Comparison of ENCODE assay signal across 8 mouse cellular contexts in the genomic region with DNA sequence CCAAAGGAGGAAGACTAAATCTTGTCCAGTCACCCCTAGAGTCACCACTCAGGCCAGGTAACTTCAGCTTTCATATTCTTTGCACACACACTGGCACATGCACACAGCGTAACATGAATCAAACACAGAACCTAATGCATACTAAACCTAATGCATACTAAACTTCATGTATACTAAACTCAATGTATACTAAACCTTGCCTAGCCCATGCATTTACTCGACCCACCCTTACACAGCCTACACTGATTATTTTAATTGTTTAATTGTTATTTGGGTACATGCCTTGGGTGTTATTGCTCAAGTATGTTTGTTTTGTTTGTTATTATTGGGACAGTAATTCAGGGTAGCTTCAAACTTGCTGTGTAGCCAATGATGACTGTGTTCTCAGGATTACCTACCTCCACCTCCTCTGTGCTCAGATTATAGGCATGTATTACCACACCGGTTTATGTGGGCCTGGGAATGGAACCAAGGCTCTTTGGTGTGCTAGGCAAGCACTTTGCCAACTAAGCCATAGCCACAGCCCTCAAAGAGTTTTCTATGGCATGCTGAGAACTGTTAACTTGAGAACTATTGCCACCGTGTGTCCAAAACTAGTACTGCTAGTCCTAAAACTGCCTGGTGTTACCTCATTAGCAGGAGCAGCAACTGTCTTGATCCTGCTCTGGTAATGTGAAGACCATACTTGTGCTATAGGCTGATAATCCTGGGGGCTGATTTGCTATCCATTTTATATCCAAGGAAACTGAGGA. TPM values are rescaled to one million over a fixed set of nuclear protein-coding genes. Genes with fewer than 3 reads are reported as not detected.
DNase-seq lines count a peak whose midpoint lies in the region; ATAC-seq and TF ChIP-seq lines count a peak whose summit lies in the region.

No protein-coding gene starts in this region.

- intact Hi-C loops in heart, postnatal 25 days (cut with DNase I) = loop anchor here (1.0 to 2.0 kb wide), 2 partner anchors 72 to 130 kb away; no protein-coding TSS in a partner anchor

- no peak overlapping the region for H3K4me2 ChIP-seq in forebrain, embryonic 11.5 days (ENCODE audit: low read depth, low read length, severe bottlenecking)
- H3K4me2 ChIP-seq in liver, embryonic 13.5 days = no peak overlapping the region

- no peak overlapping the region for H3K4me3 ChIP-seq in E14TG2a.4 (replicated peaks; ENCODE audit: low read length)
- H3K4me3 ChIP-seq in forebrain, embryonic 11.5 days (ENCODE audit: low read depth, low read length) = no peak overlapping the region
- no peak overlapping the region for H3K4me3 ChIP-seq in liver, embryonic 13.5 days (replicated peaks)
- H3K4me3 ChIP-seq in thymus, adult 2 months (ENCODE audit: control insufficient read depth, insufficient read depth, low read length) = no peak overlapping the region

- H3K9ac ChIP-seq in forebrain, embryonic 11.5 days (ENCODE audit: low read length) = no peak overlapping the region
- H3K9ac ChIP-seq in liver, embryonic 13.5 days = no peak overlapping the region

- H3K27ac ChIP-seq in forebrain, embryonic 11.5 days (ENCODE audit: low read depth, low read length) = no peak overlapping the region
- no peak overlapping the region for H3K27ac ChIP-seq in liver, embryonic 13.5 days
- no peak overlapping the region for H3K27ac ChIP-seq in thymus, adult 2 months (ENCODE audit: control insufficient read depth, insufficient read depth, low read length)

- peak; percentile 85 for TF ChIP-seq CTCF in E14TG2a.4 (conservative IDR thresholded peaks at IDR 0.05; ENCODE audit: low read length)
- no peak for TF ChIP-seq CTCF in thymus, adult 2 months (IDR thresholded peaks at IDR 0.05; ENCODE audit: borderline replicate concordance, control insufficient read depth, extremely low read depth, insufficient read depth, low read length, poor library complexity)

- DNase-seq in adrenal gland, postnatal 36 days = peak; percentile 60 to 71
- peak; percentile 59 for DNase-seq in forebrain, embryonic 11.5 days (ENCODE audit: low spot score)
- peak; percentile 28 for DNase-seq in heart, postnatal 25 days (ENCODE audit: low spot score)
- DNase-seq in kidney, postnatal 36 days = peak; percentile 74 to 84
- DNase-seq in liver, embryonic 13.5 days = peak; percentile 25
- peak; percentile 56 for DNase-seq in neural tube, embryonic 10.5 days (ENCODE audit: extremely low spot score, low spot score)
- peak; percentile 79 for DNase-seq in thymus, adult 2 months

- no peaks in the 10 kb centered on the region for H3K36me3 ChIP-seq in E14TG2a.4 (ENCODE audit: insufficient read depth, low read length)
- H3K36me3 ChIP-seq in forebrain, embryonic 11.5 days (ENCODE audit: control insufficient read depth, insufficient read depth, low read length) = no peaks in the 10 kb centered on the region
- H3K36me3 ChIP-seq in liver, embryonic 13.5 days = no peaks in the 10 kb centered on the region
- H3K36me3 ChIP-seq in thymus, adult 2 months (ENCODE audit: control insufficient read depth, insufficient read depth, low read length) = no peaks in the 10 kb centered on the region

- H3K27me3 ChIP-seq in E14TG2a.4 (ENCODE audit: insufficient read depth, low read length) = no peaks in the 10 kb centered on the region
- no peaks in the 10 kb centered on the region for H3K27me3 ChIP-seq in forebrain, embryonic 11.5 days (ENCODE audit: control insufficient read depth, insufficient read depth, low read length)
- H3K27me3 ChIP-seq in liver, embryonic 13.5 days = no peaks in the 10 kb centered on the region
- no peaks in the 10 kb centered on the region for H3K27me3 ChIP-seq in thymus, adult 2 months (ENCODE audit: control insufficient read depth, insufficient read depth, low read length)

- TF ChIP-seq POLR2A in thymus, adult 2 months (IDR thresholded peaks at IDR 0.05; ENCODE audit: control insufficient read depth, extremely low read depth, insufficient read depth, low read length, poor library complexity) = no peak

- no peaks in the 10 kb centered on the region for H3K9me3 ChIP-seq in E14TG2a.4 (ENCODE audit: low read length)
- no peaks in the 10 kb centered on the region for H3K9me3 ChIP-seq in forebrain, embryonic 11.5 days (ENCODE audit: control insufficient read depth, low read length)
- no peaks in the 10 kb centered on the region for H3K9me3 ChIP-seq in liver, embryonic 13.5 days (replicated peaks)

- 0 out of 2 replicates have a peak, but pooled peaks cover 7% of the 10 kb centered on the region for H3K4me1 ChIP-seq in E14TG2a.4 (replicated peaks; ENCODE audit: low read depth, low read length)
- no peaks in the 10 kb centered on the region for H3K4me1 ChIP-seq in forebrain, embryonic 11.5 days (replicated peaks; ENCODE audit: control insufficient read depth, insufficient read depth, low read length)
- no peaks in the 10 kb centered on the region for H3K4me1 ChIP-seq in liver, embryonic 13.5 days (replicated peaks)
- no peaks in the 10 kb centered on the region for H3K4me1 ChIP-seq in thymus, adult 2 months (replicated peaks; ENCODE audit: control insufficient read depth, insufficient read depth, low read length)

- peak; percentile 74 for ATAC-seq in forebrain, embryonic 11.5 days (replicated peaks; ENCODE audit: low FRiP score)
- ATAC-seq in liver, embryonic 13.5 days (ENCODE audit: low read depth) = peak; percentile 53; the same call in 1 of the 2 replicates

- WGBS in forebrain, embryonic 11.5 days = 55% methylated on average over 4 of the region's 4 CpGs
- 37% methylated on average over 4 of the region's 4 CpGs for WGBS in liver, embryonic 13.5 days (ENCODE audit: insufficient replicate concordance)
- 49% methylated on average over 4 of the region's 4 CpGs for WGBS in thymus, adult 2 months

RNA-seq across cellular contexts. Expression of gene Tnfrsf8, which starts 28.4 kb away (rescaled TPM):
- under 1 TPM; 0.10 to 0.40 TPM for total RNA-seq in adrenal gland, postnatal 36 days (2021)
- not detected in 2 replicates for polyA plus RNA-seq in forebrain, embryonic 11.5 days (2014; fragmentation: Nextera tagmentation; extraction: Ambion mirVana)
- total RNA-seq in heart, postnatal 25 days (2021) = under 1 TPM in 1 of 2 experiments, not detected in 1; 0.08 TPM
- polyA plus RNA-seq in liver, embryonic 13.5 days (2015; fragmentation: Nextera tagmentation; extraction: Ambion mirVana) = 0.06 TPM in 1 of 2 replicates, not detected in the other
- 12.2 and 13.5 TPM in 2 replicates for polyA plus RNA-seq in thymus, adult 2 months (2012; rRNA removed)

RNA-seq across cellular contexts. Expression of gene Tnfrsf1b, which starts 39.9 kb away (rescaled TPM):
- total RNA-seq in adrenal gland, postnatal 36 days (2021) = 1 to 10 TPM; 7.6 to 9.7 TPM
- polyA plus RNA-seq in forebrain, embryonic 11.5 days (2014; fragmentation: Nextera tagmentation; extraction: Ambion mirVana) = 2.1 TPM in 2 replicates
- total RNA-seq in heart, postnatal 25 days (2021) = 1 to 10 TPM; 5.3 to 5.5 TPM
- 4.1 and 4.8 TPM in 2 replicates for polyA plus RNA-seq in liver, embryonic 13.5 days (2015; fragmentation: Nextera tagmentation; extraction: Ambion mirVana)
- 46.5 and 48.1 TPM in 2 replicates for polyA plus RNA-seq in thymus, adult 2 months (2012; rRNA removed)

Comparison
In these comparisons a context has a peak if more than half of its experiments do, and no peak if none do; other contexts are left out.
1. DNase-seq: peak in every context shown above with its lines; median percentile 79 in kidney, postnatal 36 days; 79 in thymus, adult 2 months; 66 in adrenal gland, postnatal 36 days; 59 in forebrain, embryonic 11.5 days; 56 in neural tube, embryonic 10.5 days; 28 in heart, postnatal 25 days; 25 in liver, embryonic 13.5 days.
2. RNA of gene Tnfrsf8, which starts 28.4 kb away (polyA plus RNA-seq): 12.2 to 13.5 TPM in thymus, adult 2 months; not detected in forebrain, embryonic 11.5 days and 0.06 TPM in liver, embryonic 13.5 days; every median in the first group is over 10 times any median in the second.